Mouse (Mus musculus) midbrain, embryonic 15.5 days (tissue): ENCODE measurements around the gene Nwd1. TPM values are rescaled to one million over a fixed set of nuclear protein-coding genes. Genes with fewer than 3 reads are reported as not detected.

Experiments
- ATAC-seq: fragments of 200-750 bp; cut with Nextera tagmentation; replicated peaks from 2 replicates; pipeline ENCODE4 v1.8.0; 2017; ENCODE audit warnings: moderate TSS enrichment
- H3K27ac ChIP-seq: fragments of 300-500 bp; sonication (generic); 2 replicates; pipeline ENCODE4 v1.5.1; 2015; ENCODE audit warnings: mild to moderate bottlenecking, inconsistent platforms
- H3K27me3 ChIP-seq: fragments of 300-500 bp; sonication (generic); replicated peaks from 2 replicates; pipeline ENCODE4 v1.6.1; 2015; ENCODE audit warnings: inconsistent platforms
- H3K36me3 ChIP-seq: fragments of 300-500 bp; sonication (generic); replicated peaks from 2 replicates; pipeline ENCODE4 v1.6.1; 2015; ENCODE audit warnings: inconsistent platforms
- H3K4me1 ChIP-seq: fragments of 300-500 bp; sonication (generic); 2 replicates; pipeline ENCODE4 v1.6.1; 2015; ENCODE audit warnings: inconsistent platforms
- H3K4me2 ChIP-seq: fragments of 300-500 bp; sonication (generic); 2 replicates; pipeline ENCODE4 v1.6.1; 2015; ENCODE audit warnings: inconsistent platforms, mild to moderate bottlenecking, moderate library complexity
- H3K4me3 ChIP-seq: fragments of 300-500 bp; sonication (generic); 2 replicates; pipeline ENCODE4 v1.5.1; 2015; ENCODE audit warnings: mild to moderate bottlenecking, inconsistent platforms
- H3K9ac ChIP-seq: fragments of 300-500 bp; sonication (generic); 2 replicates; pipeline ENCODE4 v1.6.1; 2015; ENCODE audit warnings: mild to moderate bottlenecking, inconsistent platforms
- H3K9me3 ChIP-seq: fragments of 300-500 bp; sonication (generic); 2 replicates; pipeline ENCODE4 v1.6.1; 2016; ENCODE audit warnings: inconsistent platforms
- WGBS: fragments of 180-500 bp; shearing (Covaris S2); methylation state at CpG from one replicate; pipeline ENCODE4 v1.1.7; 2015; ENCODE audit warnings: mixed read lengths; 5-methylcytosine and 5-hydroxymethylcytosine counted together
- polyA plus RNA-seq: library from polyadenylated mRNA; unstranded; fragments of >200 nt; fragmentation: Nextera tagmentation; extraction: Ambion mirVana; gene quantifications from 2 replicates; pipeline ENCODE4 v1.2.1, GENCODE M21; 2015

The Nwd1 gene
- 1.7 TPM in 2 replicates for polyA plus RNA-seq

GRCm38 (mm10) chr8:72646060-72646767 is at the start of gene Nwd1:
Gene Nwd1 (plus strand): TSS chr8:72646711.
- Histone ChIP-seq H3K4me3 (no peak within 1 kb of the TSS), H3K9ac (no peak within 1 kb of the TSS), H3K4me2 (no peak within 1 kb of the TSS), H3K36me3 (no peaks in the 10 kb centered on the region), H3K27me3 (no peaks in the 10 kb centered on the region), H3K4me1 (peaks cover 7% of the 10 kb centered on the region; the same call in 1 of the 2 replicates), H3K9me3 (no peaks in the 10 kb centered on the region), H3K27ac (peak within 1 kb of the TSS; percentile 65)
- peak; percentile 91 for ATAC-seq
- WGBS: 45% methylated on average over 11 of the region's 11 CpGs

DNA sequence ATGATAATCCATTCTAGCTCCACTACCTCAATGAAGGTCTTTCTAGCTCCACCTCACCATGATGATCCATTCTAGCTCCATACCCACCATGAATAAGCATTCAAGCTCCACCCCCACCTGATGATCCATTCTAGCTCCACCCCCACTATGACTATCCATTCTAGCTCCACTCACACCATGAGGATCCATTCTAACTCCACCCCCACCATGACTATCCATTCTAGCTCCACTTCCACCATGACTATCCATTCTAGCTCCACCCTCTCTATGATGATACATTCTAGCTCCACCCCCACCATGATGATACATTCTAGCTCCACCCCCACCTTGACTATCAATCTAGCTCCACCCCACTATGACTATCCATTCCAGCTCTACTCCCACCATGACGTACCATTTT is 3.6 kb upstream of the Nwd1 start:
- H3K4me1 ChIP-seq: peaks cover 4% of the 10 kb centered on the region; the same call in 1 of the 2 replicates
- no peak overlapping the region for H3K4me3 ChIP-seq
- no peaks in the 10 kb centered on the region for H3K9me3 ChIP-seq
- 87% methylated on average over 1 of the region's 1 CpGs for WGBS
- H3K4me2 ChIP-seq: no peak overlapping the region
- no peak overlapping the region for H3K9ac ChIP-seq
- H3K27ac ChIP-seq: no peak overlapping the region
- H3K27me3 ChIP-seq: no peaks in the 10 kb centered on the region
- ATAC-seq: no peak; the same call in 1 of the 2 replicates
- no peaks in the 10 kb centered on the region for H3K36me3 ChIP-seq

GRCm38 (mm10) chr8:72644601-72645000 is 1.9 kb upstream of the Nwd1 start:
- no peak for ATAC-seq
- H3K9ac ChIP-seq: no peak overlapping the region
- H3K36me3 ChIP-seq: no peaks in the 10 kb centered on the region
- H3K4me2 ChIP-seq: no peak overlapping the region
- 67% methylated on average over 4 of the region's 4 CpGs for WGBS
- H3K9me3 ChIP-seq: no peaks in the 10 kb centered on the region
- H3K27me3 ChIP-seq: no peaks in the 10 kb centered on the region
- no peak overlapping the region for H3K4me3 ChIP-seq
- H3K27ac ChIP-seq: no peak overlapping the region
- peaks cover 4% of the 10 kb centered on the region; the same call in 1 of the 2 replicates for H3K4me1 ChIP-seq

- Histone ChIP-seq H3K4me1 (peaks cover 7% of the 10 kb centered on the region; the same call in 1 of the 2 replicates), H3K9me3 (no peaks in the 10 kb centered on the region), H3K27me3 (no peaks in the 10 kb centered on the region), H3K27ac (peak overlapping the region; percentile 65), H3K4me2 (no peak overlapping the region), H3K36me3 (no peaks in the 10 kb centered on the region), H3K4me3 (no peak overlapping the region), H3K9ac (no peak overlapping the region)
- peak; percentile 49 for ATAC-seq
- 67% methylated on average over 5 of the region's 5 CpGs for WGBS
These were observed 245 bp downstream of the Nwd1 start for GRCm38 (mm10) chr8:72646768-72647143.

DNA sequence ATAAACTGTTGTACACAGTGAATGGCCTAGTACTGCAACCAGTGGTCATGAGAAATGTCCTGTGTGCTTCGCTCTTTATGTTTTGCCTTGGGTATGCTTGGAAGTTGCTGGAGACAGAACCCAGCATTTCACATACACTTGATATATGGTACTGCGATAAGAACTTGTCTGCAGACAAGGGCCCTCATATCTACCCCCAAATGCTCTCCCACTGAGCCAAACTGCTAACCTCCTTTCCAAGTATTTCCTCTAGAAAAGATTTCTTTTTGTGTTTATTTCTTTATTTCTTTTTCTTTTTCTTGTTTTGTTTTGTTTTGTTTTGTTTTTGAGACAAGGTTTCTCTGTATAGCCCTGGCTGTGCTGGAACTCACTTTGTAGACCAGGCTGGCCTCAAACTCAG is 4.2 kb downstream of the Nwd1 start:
- ATAC-seq: no peak

DNA sequence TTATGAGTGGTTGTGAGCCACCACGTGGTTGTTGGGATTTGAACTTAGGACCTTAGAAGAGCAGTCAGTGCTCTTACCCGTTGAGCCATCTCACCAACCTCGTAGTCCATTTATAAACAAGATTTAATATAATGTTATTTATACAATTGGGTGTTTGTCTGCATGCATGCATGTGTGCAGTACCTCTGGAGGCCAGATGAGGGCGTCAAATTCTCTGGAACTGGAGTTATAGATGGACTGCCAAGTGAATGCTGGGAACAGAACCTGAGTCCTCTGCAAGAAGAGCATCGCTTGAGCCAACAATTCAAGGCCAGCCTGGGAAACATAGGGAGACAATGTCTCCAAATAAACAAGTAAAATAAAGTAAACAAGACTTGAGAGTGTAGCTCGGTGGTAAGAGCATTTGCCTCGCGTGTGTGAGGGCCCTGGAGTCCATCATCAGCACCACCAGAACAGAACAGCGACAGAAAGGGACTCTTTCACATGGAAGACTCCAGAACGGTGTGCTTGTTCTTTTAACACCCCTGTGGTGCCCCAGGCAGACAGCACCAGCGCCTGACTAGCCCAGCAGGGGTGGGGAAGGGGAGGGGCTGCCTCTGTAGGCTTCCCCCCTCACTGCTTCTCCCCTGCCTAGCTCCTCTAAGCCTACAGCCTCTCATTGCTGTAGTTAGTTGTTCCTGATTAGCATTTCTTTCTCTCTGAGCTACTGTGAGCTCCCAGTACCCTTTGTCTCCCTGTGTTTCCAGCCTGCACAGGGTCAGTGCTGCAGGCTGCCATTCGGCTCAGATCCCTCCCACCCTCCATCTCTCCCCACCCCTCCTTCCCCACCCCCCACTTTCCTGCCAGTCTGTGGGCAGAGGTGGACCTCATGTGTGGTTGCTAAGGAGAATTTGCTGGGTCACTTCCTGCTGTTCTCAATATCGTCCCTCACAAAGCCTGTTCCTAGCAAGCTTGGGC is 8.3 kb downstream of the Nwd1 start:
- H3K9me3 ChIP-seq: no peaks in the 10 kb centered on the region
- H3K4me1 ChIP-seq: peaks cover 15% of the 10 kb centered on the region
- H3K4me3 ChIP-seq: no peak overlapping the region
- H3K36me3 ChIP-seq: no peaks in the 10 kb centered on the region
- WGBS: 23% methylated on average over 13 of the region's 13 CpGs
- ATAC-seq: peak; percentile 93
- H3K27ac ChIP-seq: peak overlapping the region; percentile 82
- H3K27me3 ChIP-seq: no peaks in the 10 kb centered on the region
- no peak overlapping the region for H3K9ac ChIP-seq
- H3K4me2 ChIP-seq: no peak overlapping the region; the same call in 1 of the 2 replicates

More for the DNA sequence above, 4.2 kb downstream of the Nwd1 start:
- no peak overlapping the region for H3K4me3 ChIP-seq
- H3K36me3 ChIP-seq: no peaks in the 10 kb centered on the region
- 98% methylated on average over 2 of the region's 2 CpGs for WGBS
- H3K27me3 ChIP-seq: no peaks in the 10 kb centered on the region
- H3K9me3 ChIP-seq: no peaks in the 10 kb centered on the region
- H3K9ac ChIP-seq: no peak overlapping the region
- H3K4me2 ChIP-seq: no peak overlapping the region
- no peak overlapping the region for H3K27ac ChIP-seq
- H3K4me1 ChIP-seq: peaks cover 19% of the 10 kb centered on the region

DNA sequence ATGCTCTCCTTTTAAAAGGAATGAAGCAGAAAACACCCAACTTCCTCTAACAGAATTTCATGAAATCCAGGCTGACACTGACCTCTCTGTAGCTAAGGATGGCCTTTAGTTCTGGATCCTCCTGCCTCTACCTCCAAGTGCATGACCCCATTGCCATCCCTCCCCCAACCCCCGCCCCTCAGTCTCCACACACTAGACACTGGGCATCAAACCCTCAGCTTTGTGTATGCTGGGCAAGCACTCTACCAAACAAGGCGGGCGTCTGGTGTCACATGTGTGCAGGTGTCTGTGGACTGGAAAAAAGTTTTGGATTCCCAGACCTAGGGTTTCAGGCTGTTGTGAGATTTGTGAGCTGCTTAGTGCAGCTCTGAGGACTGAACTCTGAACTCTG is 9.0 kb downstream of the Nwd1 start:
- H3K9ac ChIP-seq: no peak overlapping the region

DNA sequence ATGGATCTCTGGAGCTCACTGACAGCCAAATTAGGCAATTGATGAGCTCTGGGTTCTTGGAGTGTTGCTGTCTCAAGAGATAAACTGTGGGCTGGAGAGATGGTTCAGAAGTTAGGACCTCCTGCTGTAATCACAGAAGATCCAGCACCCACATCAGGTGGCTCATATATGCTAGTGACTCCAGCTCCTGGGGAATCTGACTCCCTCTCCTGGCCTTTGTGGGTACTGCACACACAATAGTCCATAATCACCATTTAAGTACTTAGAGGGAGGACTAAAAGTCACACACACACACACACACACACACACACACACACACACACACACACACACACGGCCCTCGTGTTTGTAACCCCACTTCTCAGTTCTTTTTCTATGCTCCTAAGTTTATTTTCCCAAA is 13.5 kb downstream of the Nwd1 start:
- 93% methylated on average over 2 of the region's 2 CpGs for WGBS

More for the DNA sequence above, 9.0 kb downstream of the Nwd1 start:
- peak; percentile 67 for ATAC-seq
- Histone ChIP-seq H3K4me1 (peaks cover 12% of the 10 kb centered on the region), H3K27ac (peak overlapping the region; percentile 82), H3K4me3 (no peak overlapping the region), H3K27me3 (no peaks in the 10 kb centered on the region), H3K4me2 (no peak overlapping the region; the same call in 1 of the 2 replicates), H3K9me3 (no peaks in the 10 kb centered on the region), H3K36me3 (no peaks in the 10 kb centered on the region)
- 58% methylated on average over 3 of the region's 3 CpGs for WGBS

DNA sequence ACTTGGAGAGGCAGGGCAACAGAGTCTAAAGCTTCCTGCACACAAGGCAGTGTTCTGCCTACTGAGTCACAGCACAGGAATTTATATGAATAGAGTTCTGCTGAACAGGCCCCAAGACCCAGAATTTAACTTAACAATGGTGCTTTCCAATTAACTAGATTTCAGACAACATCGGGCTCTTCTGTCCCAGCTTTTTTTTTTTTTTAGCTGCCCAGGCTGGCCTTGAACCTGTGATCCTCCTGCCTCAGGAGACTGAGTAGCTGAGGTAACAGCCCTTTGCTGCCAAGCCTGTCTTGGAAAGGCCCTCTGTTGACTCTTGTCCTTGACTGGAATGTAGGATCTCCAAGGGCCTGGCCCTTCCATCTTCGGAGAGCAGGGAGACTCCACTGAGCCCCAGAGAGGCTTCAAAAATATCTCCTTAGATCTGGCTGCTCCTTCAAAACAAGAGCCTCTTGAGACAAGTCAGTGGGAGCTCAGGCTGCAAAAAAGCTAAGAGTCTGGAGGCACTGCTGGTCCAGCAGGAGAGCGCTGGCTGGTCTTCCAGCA is 17.7 kb downstream of the Nwd1 start:
- H3K9me3 ChIP-seq: no peaks in the 10 kb centered on the region
- no peaks in the 10 kb centered on the region for H3K4me1 ChIP-seq
- H3K36me3 ChIP-seq: no peaks in the 10 kb centered on the region
- no peak overlapping the region for H3K27ac ChIP-seq
- H3K27me3 ChIP-seq: no peaks in the 10 kb centered on the region
- ATAC-seq: no peak
- no peak overlapping the region for H3K4me2 ChIP-seq
- WGBS: 72% methylated on average over 3 of the region's 3 CpGs
- H3K9ac ChIP-seq: no peak overlapping the region
- H3K4me3 ChIP-seq: no peak overlapping the region

More for the DNA sequence above, 13.5 kb downstream of the Nwd1 start:
- H3K4me2 ChIP-seq: no peak overlapping the region
- H3K27me3 ChIP-seq: no peaks in the 10 kb centered on the region
- no peaks in the 10 kb centered on the region for H3K9me3 ChIP-seq
- no peak for ATAC-seq
- H3K36me3 ChIP-seq: no peaks in the 10 kb centered on the region
- H3K4me3 ChIP-seq: no peak overlapping the region
- no peak overlapping the region for H3K9ac ChIP-seq
- H3K4me1 ChIP-seq: peaks cover 8% of the 10 kb centered on the region
- no peak overlapping the region for H3K27ac ChIP-seq

- Histone ChIP-seq H3K4me3 (no peak overlapping the region), H3K27me3 (no peaks in the 10 kb centered on the region), H3K9ac (no peak overlapping the region), H3K4me1 (no peaks in the 10 kb centered on the region), H3K4me2 (no peak overlapping the region), H3K27ac (no peak overlapping the region), H3K36me3 (no peaks in the 10 kb centered on the region), H3K9me3 (no peaks in the 10 kb centered on the region)
- WGBS: 83% methylated on average over 5 of the region's 5 CpGs
- ATAC-seq: no peak
These were observed 18.2 kb downstream of the Nwd1 start for GRCm38 (mm10) chr8:72664757-72665156.

DNA sequence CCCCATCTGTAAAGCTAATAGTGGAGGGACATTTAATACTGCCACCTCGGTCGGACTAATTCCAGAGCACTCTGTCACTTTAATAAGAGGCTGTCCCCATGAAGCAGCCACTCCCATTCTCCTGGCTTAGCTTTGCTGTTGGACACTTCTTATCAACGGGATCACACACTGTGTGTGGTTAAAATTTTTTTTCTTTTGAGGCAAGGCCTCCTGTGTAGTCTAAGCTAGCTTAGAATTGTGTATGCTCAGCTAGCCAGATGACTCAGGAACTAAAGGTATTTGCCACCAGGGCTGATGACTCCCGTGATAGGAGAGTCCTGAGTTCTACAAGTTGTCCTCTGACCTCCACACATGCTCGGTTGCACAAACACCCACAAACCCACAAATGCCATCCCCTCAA is 18.9 kb downstream of the Nwd1 start:
- WGBS: 57% methylated on average over 5 of the region's 5 CpGs
- H3K27ac ChIP-seq: no peak overlapping the region
- H3K4me3 ChIP-seq: no peak overlapping the region
- no peaks in the 10 kb centered on the region for H3K4me1 ChIP-seq
- no peak overlapping the region for H3K4me2 ChIP-seq
- H3K9me3 ChIP-seq: no peaks in the 10 kb centered on the region
- H3K9ac ChIP-seq: no peak overlapping the region
- H3K36me3 ChIP-seq: no peaks in the 10 kb centered on the region
- ATAC-seq: no peak
- no peaks in the 10 kb centered on the region for H3K27me3 ChIP-seq

DNA sequence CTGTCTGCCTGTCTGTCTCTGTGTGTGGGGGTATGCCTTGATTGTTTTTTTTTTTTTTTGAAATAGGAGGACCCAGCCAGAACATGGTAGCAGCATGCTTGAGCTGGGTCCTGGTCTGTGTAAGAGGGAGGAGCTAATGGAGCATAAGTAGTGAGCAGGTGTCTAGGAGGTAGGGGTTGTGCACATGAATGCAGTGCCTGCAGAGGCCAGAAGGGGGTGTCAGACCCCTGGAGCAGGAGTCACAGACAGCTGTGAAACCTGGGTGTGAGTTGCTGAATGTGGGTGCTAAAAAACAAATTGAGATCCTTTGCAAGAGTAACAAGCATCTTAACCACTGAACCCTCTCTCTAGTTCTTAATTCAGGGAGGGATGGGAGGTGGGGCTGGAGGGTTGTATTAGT is 22.4 kb downstream of the Nwd1 start:
- ATAC-seq: no peak
- Histone ChIP-seq H3K9ac (no peak overlapping the region), H3K9me3 (no peaks in the 10 kb centered on the region), H3K4me3 (no peak overlapping the region), H3K4me2 (no peak overlapping the region), H3K36me3 (no peaks in the 10 kb centered on the region), H3K27ac (no peak overlapping the region), H3K27me3 (no peaks in the 10 kb centered on the region), H3K4me1 (no peaks in the 10 kb centered on the region)
